Mouse (Mus musculus): ENCODE results near the gene Dync1li1.

DNA sequence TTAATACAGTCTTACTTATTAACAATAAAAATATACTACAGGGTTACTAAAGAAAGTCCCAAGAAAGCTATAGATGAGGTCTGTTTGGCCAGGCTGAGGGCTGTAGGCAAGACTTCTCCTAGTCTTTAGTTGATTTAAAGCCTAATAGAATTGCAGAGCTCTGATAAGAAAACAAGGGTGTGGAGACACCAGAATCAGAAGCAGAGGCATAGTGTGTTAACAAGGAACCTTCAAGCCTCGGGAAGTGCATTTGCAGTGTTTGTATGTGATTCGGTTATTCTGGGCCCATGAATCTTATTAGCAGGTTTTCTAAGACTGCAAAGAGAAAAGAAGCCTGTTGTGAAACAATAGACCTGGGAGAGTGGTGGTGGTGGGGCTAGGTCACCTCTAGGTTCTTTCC is 44.6 kb downstream of the Dync1li1 start:
- TF ChIP-seq CTCF (IDR thresholded peaks at IDR 0.05; ENCODE audit: extremely low read depth, insufficient read depth, low read length) (no peak), POLR2A (IDR thresholded peaks at IDR 0.05; ENCODE audit: extremely low read depth, insufficient read depth, low read length) (no peak)

Measured in cortical plate, adult 2 months (tissue).